Mouse (Mus musculus) limb, embryonic 15.5 days (tissue): ENCODE results near the gene Hdac4. TPM values are rescaled to one million over a fixed set of nuclear protein-coding genes. Genes with fewer than 3 reads are reported as not detected.

Experiments used
- ATAC-seq: fragments of 200-750 bp; cut with Nextera tagmentation; 2 replicates; pipeline ENCODE4 v1.8.0; 2017; ENCODE audit warnings: low read depth, moderate TSS enrichment; ENCODE audit not compliant: insufficient number of reproducible peaks, low FRiP score, low TSS enrichment
- H3K27ac ChIP-seq: fragments of 300-500 bp; sonication (generic); 2 replicates; pipeline ENCODE4 v1.5.1; 2015; ENCODE audit warnings: moderate library complexity, mild to moderate bottlenecking, inconsistent platforms
- H3K27me3 ChIP-seq: fragments of 300-500 bp; sonication (generic); 2 replicates; pipeline ENCODE4 v1.6.1; 2015; ENCODE audit warnings: inconsistent platforms
- H3K36me3 ChIP-seq: fragments of 300-500 bp; sonication (generic); 2 replicates; pipeline ENCODE4 v1.6.1; 2015; ENCODE audit warnings: inconsistent platforms
- H3K4me1 ChIP-seq: fragments of 300-500 bp; sonication (generic); 2 replicates; pipeline ENCODE4 v1.6.1; 2015; ENCODE audit warnings: inconsistent platforms
- H3K4me2 ChIP-seq: fragments of 300-500 bp; sonication (generic); 2 replicates; pipeline ENCODE4 v1.6.1; 2015; ENCODE audit warnings: mild to moderate bottlenecking, inconsistent platforms
- H3K4me3 ChIP-seq: fragments of 300-500 bp; sonication (generic); 2 replicates; pipeline ENCODE4 v1.5.1; 2015; ENCODE audit warnings: mild to moderate bottlenecking, inconsistent platforms
- H3K9ac ChIP-seq: fragments of 300-500 bp; sonication (generic); 2 replicates; pipeline ENCODE4 v1.6.1; 2015; ENCODE audit warnings: inconsistent platforms
- H3K9me3 ChIP-seq: fragments of 300-500 bp; sonication (generic); 2 replicates; pipeline ENCODE4 v1.6.1; 2016; ENCODE audit warnings: inconsistent platforms
- WGBS: fragments of 180-500 bp; shearing (Covaris S2); methylation state at CpG from one replicate; pipeline ENCODE4 v1.1.7; 2015; 5-methylcytosine and 5-hydroxymethylcytosine counted together
- polyA plus RNA-seq: library from polyadenylated mRNA; unstranded; fragments of >200 nt; fragmentation: Nextera tagmentation; extraction: Ambion mirVana; gene quantifications from 2 replicates; pipeline ENCODE4 v1.2.1, GENCODE M21; 2015

Gene Hdac4
- polyA plus RNA-seq, 1 experiment from 2014 or later, result 24.1 TPM

DNA sequence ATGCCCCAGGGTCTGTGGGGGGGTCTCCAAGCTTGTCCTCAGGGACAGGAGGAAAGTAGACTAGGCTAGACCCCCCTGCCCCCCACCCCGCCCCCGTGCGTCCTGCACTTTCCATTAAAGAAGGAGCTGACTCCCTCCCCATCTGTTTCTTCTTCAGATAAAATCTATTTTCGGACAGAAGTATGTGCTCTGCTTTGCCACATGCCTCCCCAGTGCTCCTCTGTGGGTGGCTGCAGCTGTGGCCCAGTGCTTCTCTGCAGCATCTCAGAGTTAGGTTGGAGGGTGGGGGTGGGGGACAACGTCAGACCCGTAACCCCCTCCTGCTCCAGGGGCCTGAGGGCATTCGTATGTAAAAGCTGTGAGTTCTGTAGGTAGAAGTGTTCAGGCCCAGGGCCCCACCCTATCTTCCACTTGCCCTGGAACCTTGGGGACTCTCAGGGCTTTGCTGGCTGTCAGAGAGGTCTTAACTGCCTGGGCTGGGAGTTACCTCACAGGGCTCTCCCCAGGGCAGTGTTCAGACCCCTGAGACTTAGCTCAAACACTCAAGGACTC lies 275.4 kb downstream of the Hdac4 start:
- Histone ChIP-seq H3K4me1 (peaks cover 36% of the 10 kb centered on the region), H3K36me3 (no peaks in the 10 kb centered on the region), H3K4me3 (no peak overlapping the region), H3K4me2 (no peak overlapping the region), H3K9ac (no peak overlapping the region), H3K9me3 (no peaks in the 10 kb centered on the region), H3K27me3 (no peaks in the 10 kb centered on the region), H3K27ac (no peak overlapping the region)
- ATAC-seq, result no peak
- 39% methylated on average over 7 of the region's 7 CpGs for WGBS

DNA sequence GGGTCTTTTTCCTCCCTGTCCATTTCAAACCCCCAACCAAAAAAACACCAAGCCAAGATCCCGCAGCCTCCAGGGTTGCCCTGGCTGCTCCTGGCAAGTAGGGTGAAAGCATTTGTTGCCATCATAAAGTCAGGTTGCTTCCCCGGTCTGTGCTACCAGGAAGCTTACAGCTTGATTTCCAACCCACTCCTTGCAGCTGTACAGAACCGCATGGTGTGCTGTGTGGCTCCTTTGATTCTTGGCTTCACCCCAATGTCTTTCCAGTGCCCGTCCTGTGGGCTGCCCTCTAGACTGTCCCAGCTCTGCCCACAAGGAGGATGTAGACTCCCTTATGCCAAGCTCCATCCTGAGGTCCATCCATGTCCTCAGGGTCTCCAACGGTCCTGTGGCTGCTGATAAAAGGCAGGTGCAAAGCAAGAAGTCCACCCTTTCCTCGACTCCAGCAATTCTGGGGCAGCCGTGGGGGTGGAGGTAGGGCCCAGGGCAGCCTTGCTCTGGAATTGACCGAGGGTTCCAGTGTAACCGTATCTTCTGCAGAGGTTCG lies 277.2 kb downstream of the Hdac4 start:
- ATAC-seq, result no peak
- whole genome bisulfite sequencing, result 86% methylated on average over 10 of the region's 10 CpGs
- H3K27ac ChIP-seq, result no peak overlapping the region
- H3K27me3 ChIP-seq, result no peaks in the 10 kb centered on the region
- no peak overlapping the region for H3K4me3 ChIP-seq
- peaks cover 45% of the 10 kb centered on the region for H3K4me1 ChIP-seq
- H3K9me3 ChIP-seq, result no peaks in the 10 kb centered on the region
- H3K36me3 ChIP-seq, result no peaks in the 10 kb centered on the region
- no peak overlapping the region for H3K9ac ChIP-seq
- H3K4me2 ChIP-seq, result no peak overlapping the region

- Histone ChIP-seq H3K4me3 (no peak overlapping the region), H3K9me3 (no peaks in the 10 kb centered on the region), H3K27ac (no peak overlapping the region), H3K4me1 (peaks cover 52% of the 10 kb centered on the region), H3K4me2 (no peak overlapping the region), H3K27me3 (no peaks in the 10 kb centered on the region), H3K36me3 (no peaks in the 10 kb centered on the region), H3K9ac (no peak overlapping the region)
- 55% methylated on average over 2 of the region's 2 CpGs for WGBS
- ATAC-seq, result no peak
These were observed 277.9 kb downstream of the Hdac4 start for GRCm38 (mm10) chr1:91917596-91917995.

- H3K9ac ChIP-seq, result no peak overlapping the region
- no peaks in the 10 kb centered on the region for H3K9me3 ChIP-seq
- no peaks in the 10 kb centered on the region for H3K27me3 ChIP-seq
- no peak overlapping the region for H3K4me3 ChIP-seq
- whole genome bisulfite sequencing, result 89% methylated on average over 5 of the region's 5 CpGs
- no peak overlapping the region for H3K4me2 ChIP-seq
- no peaks in the 10 kb centered on the region for H3K36me3 ChIP-seq
- no peak overlapping the region for H3K27ac ChIP-seq
- no peak for ATAC-seq
- peaks cover 59% of the 10 kb centered on the region for H3K4me1 ChIP-seq
These were observed 279.5 kb downstream of the Hdac4 start for GRCm38 (mm10) chr1:91915961-91916360.

DNA sequence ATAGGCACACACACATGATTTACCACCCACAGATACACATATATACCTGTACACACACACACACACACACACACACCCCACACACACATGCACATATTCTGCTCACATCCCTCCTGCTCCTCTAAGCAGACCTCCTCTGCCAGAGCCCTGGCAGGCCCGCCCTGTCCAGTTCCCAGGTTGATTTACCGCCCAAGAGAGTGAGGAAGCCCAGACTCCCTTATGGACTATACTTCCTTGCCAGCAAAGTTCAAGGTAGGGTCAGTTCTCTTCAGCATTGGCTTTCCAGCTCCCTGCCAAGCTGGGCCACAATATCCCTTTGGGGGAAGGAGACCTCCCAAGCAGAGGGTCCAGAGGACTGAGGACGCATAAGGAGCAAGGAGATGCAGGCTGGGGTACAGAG lies 280.9 kb downstream of the Hdac4 start:
- Histone ChIP-seq H3K9me3 (no peaks in the 10 kb centered on the region), H3K9ac (no peak overlapping the region), H3K27me3 (no peaks in the 10 kb centered on the region), H3K4me1 (peaks cover 46% of the 10 kb centered on the region), H3K27ac (no peak overlapping the region), H3K36me3 (no peaks in the 10 kb centered on the region), H3K4me2 (no peak overlapping the region), H3K4me3 (no peak overlapping the region)
- 50% methylated on average over 3 of the region's 3 CpGs for WGBS
- ATAC-seq, result no peak

GRCm38 (mm10) chr1:91913850-91914249 lies 281.6 kb downstream of the Hdac4 start:
- Histone ChIP-seq H3K27ac (no peak overlapping the region), H3K27me3 (no peaks in the 10 kb centered on the region), H3K9me3 (no peaks in the 10 kb centered on the region), H3K4me1 (peaks cover 45% of the 10 kb centered on the region), H3K4me2 (no peak overlapping the region), H3K36me3 (no peaks in the 10 kb centered on the region), H3K4me3 (no peak overlapping the region), H3K9ac (no peak overlapping the region)
- ATAC-seq, result no peak
- 52% methylated on average over 6 of the region's 6 CpGs for WGBS

GRCm38 (mm10) chr1:91912227-91913119 lies 283.0 kb downstream of the Hdac4 start:
- Histone ChIP-seq H3K4me3 (no peak overlapping the region), H3K36me3 (no peaks in the 10 kb centered on the region), H3K4me2 (no peak overlapping the region), H3K27me3 (no peaks in the 10 kb centered on the region), H3K27ac (no peak overlapping the region), H3K9me3 (no peaks in the 10 kb centered on the region), H3K9ac (no peak overlapping the region), H3K4me1 (peaks cover 41% of the 10 kb centered on the region)
- no peak for ATAC-seq
- WGBS, result 33% methylated on average over 10 of the region's 10 CpGs

DNA sequence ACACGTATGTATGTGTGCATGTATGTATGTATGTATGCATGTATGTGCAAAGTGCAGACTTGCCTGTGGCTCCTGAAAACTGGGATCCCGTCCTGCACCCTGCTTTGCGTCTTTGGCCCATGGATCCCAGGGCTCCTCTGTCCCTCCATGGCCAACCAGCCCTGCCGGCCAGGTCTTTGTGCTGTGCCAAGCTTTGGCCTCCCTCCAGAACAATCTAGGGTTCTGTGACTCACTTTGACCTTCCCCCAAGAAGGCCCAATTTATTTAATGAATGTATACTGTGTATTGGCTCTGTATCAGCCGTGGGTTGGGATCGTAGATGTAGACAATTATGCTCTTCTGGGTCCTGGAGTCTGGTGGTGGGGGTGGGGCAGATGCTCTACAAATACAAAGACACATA lies 290.2 kb downstream of the Hdac4 start:
- no peak overlapping the region for H3K4me2 ChIP-seq
- H3K27me3 ChIP-seq, result no peaks in the 10 kb centered on the region
- H3K4me3 ChIP-seq, result no peak overlapping the region
- H3K4me1 ChIP-seq, result peaks cover 4% of the 10 kb centered on the region; the same call in 1 of the 2 replicates
- no peak for ATAC-seq
- H3K27ac ChIP-seq, result no peak overlapping the region
- no peak overlapping the region for H3K9ac ChIP-seq
- no peaks in the 10 kb centered on the region for H3K9me3 ChIP-seq
- WGBS, result 79% methylated on average over 6 of the region's 6 CpGs
- no peaks in the 10 kb centered on the region for H3K36me3 ChIP-seq

DNA sequence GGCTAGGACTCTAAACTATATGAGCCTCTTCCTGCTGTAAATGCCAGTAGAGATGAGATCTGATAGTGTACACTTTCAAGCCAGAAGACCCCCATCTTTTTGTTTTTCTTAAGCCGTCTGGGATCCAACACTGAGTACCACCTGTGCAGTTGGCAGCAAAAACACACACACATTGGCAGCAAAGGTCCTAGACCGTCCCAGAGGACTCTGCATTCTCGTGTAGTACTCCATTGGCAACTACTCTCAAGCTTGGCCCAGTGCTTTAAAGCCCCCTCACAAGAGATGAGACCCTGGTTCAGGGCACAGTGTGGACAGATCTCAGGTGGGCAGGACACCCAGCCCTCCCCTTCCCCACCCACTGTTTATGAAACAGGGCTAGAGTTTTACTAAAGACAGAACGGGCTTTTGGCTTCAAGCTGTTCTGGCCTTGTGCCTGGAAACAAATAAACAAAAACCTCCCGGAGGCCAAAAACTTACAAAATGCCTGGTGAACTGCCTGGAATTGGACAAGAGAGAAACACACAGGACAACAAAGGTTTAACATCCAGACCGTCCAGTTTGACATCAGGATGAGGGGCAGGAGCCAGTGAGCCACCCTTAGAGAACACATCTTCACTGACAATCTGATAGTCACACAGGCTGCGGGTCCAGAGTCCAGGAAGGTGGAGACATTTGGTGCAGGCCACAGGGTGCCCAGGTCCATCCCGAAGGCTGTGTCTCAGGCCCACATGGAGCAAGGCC lies 292.1 kb downstream of the Hdac4 start:
- no peaks in the 10 kb centered on the region for H3K9me3 ChIP-seq
- H3K27ac ChIP-seq, result no peak overlapping the region
- H3K4me3 ChIP-seq, result no peak overlapping the region
- no peak overlapping the region for H3K9ac ChIP-seq
- H3K4me2 ChIP-seq, result no peak overlapping the region
- peaks cover 4% of the 10 kb centered on the region; the same call in 1 of the 2 replicates for H3K4me1 ChIP-seq
- WGBS, result 47% methylated on average over 8 of the region's 8 CpGs
- H3K36me3 ChIP-seq, result no peaks in the 10 kb centered on the region
- no peak for ATAC-seq
- no peaks in the 10 kb centered on the region for H3K27me3 ChIP-seq

- H3K9me3 ChIP-seq, result no peaks in the 10 kb centered on the region
- no peaks in the 10 kb centered on the region for H3K27me3 ChIP-seq
- no peaks in the 10 kb centered on the region; the same call in 1 of the 2 replicates for H3K4me1 ChIP-seq
- ATAC-seq, result no peak
- H3K36me3 ChIP-seq, result no peaks in the 10 kb centered on the region
- H3K27ac ChIP-seq, result no peak overlapping the region
- WGBS, result 95% methylated on average over 2 of the region's 2 CpGs
- H3K9ac ChIP-seq, result no peak overlapping the region
- H3K4me3 ChIP-seq, result no peak overlapping the region
- no peak overlapping the region for H3K4me2 ChIP-seq
These were observed 298.4 kb downstream of the Hdac4 start for GRCm38 (mm10) chr1:91897078-91897477.

- ATAC-seq, result no peak
- H3K9ac ChIP-seq, result no peak overlapping the region
- WGBS, result 89% methylated on average over 5 of the region's 5 CpGs
- H3K27ac ChIP-seq, result no peak overlapping the region
- H3K36me3 ChIP-seq, result no peaks in the 10 kb centered on the region
- no peak overlapping the region for H3K4me2 ChIP-seq
- H3K27me3 ChIP-seq, result no peaks in the 10 kb centered on the region
- H3K4me3 ChIP-seq, result no peak overlapping the region
- no peaks in the 10 kb centered on the region for H3K9me3 ChIP-seq
- no peaks in the 10 kb centered on the region for H3K4me1 ChIP-seq
These were observed 301.2 kb downstream of the Hdac4 start for GRCm38 (mm10) chr1:91894286-91894685.

DNA sequence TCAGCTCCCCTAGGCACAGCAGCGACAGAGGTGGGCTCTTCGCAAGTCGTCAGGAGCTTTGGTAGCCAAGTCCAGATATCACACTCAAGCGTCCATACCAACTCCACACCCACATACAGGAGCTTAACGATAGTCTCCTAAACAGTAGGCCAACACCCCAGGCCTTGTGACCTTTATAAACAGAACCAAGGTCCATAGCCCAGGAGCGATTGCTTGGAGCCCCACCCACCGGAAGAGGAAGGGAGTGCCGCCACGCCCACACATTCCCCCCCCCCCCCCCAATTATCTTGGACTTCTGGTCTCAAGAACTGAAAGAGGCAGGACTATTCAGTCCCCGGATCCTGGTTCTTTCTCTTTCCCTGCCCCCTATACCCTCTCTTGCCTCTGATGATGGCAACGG lies 301.9 kb downstream of the Hdac4 start:
- no peak overlapping the region for H3K4me2 ChIP-seq
- WGBS, result 90% methylated on average over 11 of the region's 11 CpGs
- no peaks in the 10 kb centered on the region for H3K36me3 ChIP-seq
- H3K27me3 ChIP-seq, result no peaks in the 10 kb centered on the region
- no peak overlapping the region for H3K4me3 ChIP-seq
- ATAC-seq, result no peak
- no peak overlapping the region for H3K9ac ChIP-seq
- no peaks in the 10 kb centered on the region for H3K4me1 ChIP-seq
- no peak overlapping the region for H3K27ac ChIP-seq
- no peaks in the 10 kb centered on the region for H3K9me3 ChIP-seq
